Mouse (Mus musculus) left cerebral cortex, adult 18-20 months (tissue): ENCODE measurements around the gene Pnkd. TPM values are rescaled to one million over a fixed set of nuclear protein-coding genes. Genes with fewer than 3 reads are reported as not detected.

Experiments used
- DNase-seq, 2 experiments: peaks; one replicate each; pipeline ENCODE4 v3.0.0; 2021 to 2022; ENCODE audit warnings: low spot score in 2 of 2, mixed read lengths in 1 of 2
- total RNA-seq, 2 experiments: library from RNA; stranded (reverse); gene quantifications; 2 replicates each; pipeline ENCODE4 v1.2.3; 2021

Gene Pnkd
- total RNA-seq, 2 experiments from 2014 or later, result 179 TPM

- DNase-seq, result no peak
These were observed 68.9 kb downstream of the Pnkd start for GRCm38 (mm10) chr1:74353453-74354229.

- no peak for DNase-seq
These were observed 72.8 kb downstream of the Pnkd start for GRCm38 (mm10) chr1:74357531-74357930.

GRCm38 (mm10) chr1:74359952-74360517 is 75.3 kb downstream of the Pnkd start:
- no peak for DNase-seq

GRCm38 (mm10) chr1:74361812-74362211 is 77.1 kb downstream of the Pnkd start, which contains the start of gene Catip:
Gene Catip (plus strand): TSS chr1:74362108.
- peak; percentile 74 for DNase-seq

GRCm38 (mm10) chr1:74362325-74363229 is 77.8 kb downstream of the Pnkd start:
- DNase-seq, result no peak

GRCm38 (mm10) chr1:74363437-74363836 is 78.7 kb downstream of the Pnkd start:
- no peak for DNase-seq

GRCm38 (mm10) chr1:74364270-74364669 is 79.5 kb downstream of the Pnkd start:
- DNase-seq, result no peak

GRCm38 (mm10) chr1:74367886-74368645 is 83.3 kb downstream of the Pnkd start:
- DNase-seq, result peak in 1 of 2 experiments; percentile 34

- no peak for DNase-seq
These were observed 85.3 kb downstream of the Pnkd start for GRCm38 (mm10) chr1:74370040-74370439.

- no peak for DNase-seq
These were observed 88.6 kb downstream of the Pnkd start for GRCm38 (mm10) chr1:74373372-74373771.

- no peak for DNase-seq
These were observed 90.2 kb downstream of the Pnkd start, which contains the start of gene Slc11a1 for GRCm38 (mm10) chr1:74374980-74375379. Gene Slc11a1 (plus strand): TSS chr1:74375195.

GRCm38 (mm10) chr1:74375561-74375960 is 90.8 kb downstream of the Pnkd start:
- DNase-seq, result no peak

- no peak for DNase-seq
These were observed 91.7 kb downstream of the Pnkd start for GRCm38 (mm10) chr1:74376396-74376795.

- DNase-seq, result no peak
These were observed 94.4 kb downstream of the Pnkd start for GRCm38 (mm10) chr1:74379058-74379504.

- no peak for DNase-seq
These were observed 95.8 kb downstream of the Pnkd start for GRCm38 (mm10) chr1:74380484-74380883.

- no peak for DNase-seq
These were observed 96.9 kb downstream of the Pnkd start for GRCm38 (mm10) chr1:74381588-74382021.

GRCm38 (mm10) chr1:74383385-74383784 is 98.7 kb downstream of the Pnkd start:
- DNase-seq, result no peak

- no peak for DNase-seq
These were observed 99.8 kb downstream of the Pnkd start for GRCm38 (mm10) chr1:74384525-74384924.

- DNase-seq, result no peak
These were observed 100.3 kb downstream of the Pnkd start for GRCm38 (mm10) chr1:74385064-74385463.

GRCm38 (mm10) chr1:74385531-74385930 is 100.8 kb downstream of the Pnkd start:
- DNase-seq, result no peak

- no peak for DNase-seq
These were observed 101.6 kb downstream of the Pnkd start for GRCm38 (mm10) chr1:74386363-74386713.
